Mouse (Mus musculus) c-Kit-positive CD71-positive TER-119-positive erythroid progenitor cells, embryonic 14.5 days (primary cell): ENCODE results near the gene Pkn1.

Experiments used
- DNase-seq: peaks from one replicate; pipeline ENCODE4 v3.0.0-alpha.2; 2013; ENCODE audit warnings: low spot score

Pkn1 gene

DNA sequence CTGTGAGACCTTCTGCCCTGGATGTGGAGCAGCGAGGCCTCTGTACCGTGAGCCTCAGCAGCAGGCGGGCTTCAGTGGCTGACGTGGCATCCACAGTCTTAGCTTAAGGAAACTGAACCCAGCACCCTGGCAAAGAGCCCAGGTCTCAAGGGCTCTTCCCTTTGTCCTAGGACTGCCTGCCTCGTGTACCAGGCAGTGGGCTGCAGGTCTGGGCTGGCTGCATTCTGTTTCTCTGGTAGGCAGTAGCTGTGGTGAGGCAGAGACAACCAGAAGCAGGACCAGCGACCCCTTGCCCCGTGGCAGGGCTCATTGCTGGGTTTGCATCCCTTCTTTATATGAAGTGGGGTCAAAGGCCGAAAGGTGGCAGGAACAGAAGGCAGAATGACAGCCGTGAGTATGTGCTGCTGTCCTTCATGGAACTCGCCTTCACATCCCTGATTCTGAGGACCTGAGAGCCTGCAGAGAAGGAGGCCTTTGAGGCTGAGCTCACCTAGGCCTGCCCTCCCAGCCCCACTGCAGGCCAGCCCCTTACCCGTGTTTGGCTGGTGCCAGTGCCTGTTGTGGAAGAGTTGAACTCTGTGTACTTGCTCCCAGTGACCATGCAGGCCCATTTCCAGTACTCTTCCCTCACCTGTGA, 24.6 kb upstream of the Pkn1 start:
- DNase-seq = no peak

GRCm38 (mm10) chr8:83722631-83723030, 23.7 kb upstream of the Pkn1 start:
- no peak for DNase-seq

- no peak for DNase-seq
These were observed 22.5 kb upstream of the Pkn1 start for GRCm38 (mm10) chr8:83721405-83722025.

- no peak for DNase-seq
These were observed 20.7 kb upstream of the Pkn1 start for GRCm38 (mm10) chr8:83719693-83720092.

DNA sequence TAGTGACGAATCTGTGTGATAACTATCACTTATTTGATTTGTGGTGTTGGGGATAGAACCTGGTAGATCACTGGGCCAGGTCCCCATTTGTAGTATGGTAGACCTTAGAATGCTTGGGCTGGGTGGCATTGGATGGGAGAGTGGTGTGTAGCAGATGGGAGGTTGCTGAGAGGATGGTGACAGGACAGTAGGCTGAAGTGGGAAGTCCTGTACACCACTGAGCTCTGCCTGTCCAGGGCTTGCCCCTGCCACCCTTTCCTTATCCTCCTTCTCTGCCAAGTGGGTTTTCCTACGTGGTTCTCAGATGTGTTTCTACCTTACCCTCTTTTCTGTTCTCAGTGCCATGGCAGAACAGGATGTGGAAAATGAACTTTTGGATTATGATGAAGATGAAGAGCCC, 20.1 kb upstream of the Pkn1 start:
- DNase-seq = no peak

DNA sequence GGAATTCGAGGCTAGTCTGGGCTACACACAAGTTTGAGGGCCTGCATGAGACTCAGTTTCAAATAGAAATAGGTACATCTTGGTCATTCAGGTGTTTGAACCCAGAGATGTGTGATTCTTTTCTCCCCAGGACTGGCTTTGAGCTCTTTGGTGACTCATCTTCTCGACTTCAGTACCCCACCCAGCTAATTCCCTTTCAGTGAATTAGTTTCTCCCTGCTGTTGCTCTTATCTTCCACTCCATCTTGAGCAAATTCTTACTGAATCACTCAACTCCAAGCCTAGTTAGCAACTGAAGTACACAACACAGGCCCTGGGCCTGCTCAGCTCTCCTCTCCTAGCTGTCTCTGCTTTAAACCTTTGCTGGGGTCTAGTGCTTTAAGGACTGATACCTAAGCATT, 17.6 kb upstream of the Pkn1 start:
- peak; percentile 76 for DNase-seq

DNA sequence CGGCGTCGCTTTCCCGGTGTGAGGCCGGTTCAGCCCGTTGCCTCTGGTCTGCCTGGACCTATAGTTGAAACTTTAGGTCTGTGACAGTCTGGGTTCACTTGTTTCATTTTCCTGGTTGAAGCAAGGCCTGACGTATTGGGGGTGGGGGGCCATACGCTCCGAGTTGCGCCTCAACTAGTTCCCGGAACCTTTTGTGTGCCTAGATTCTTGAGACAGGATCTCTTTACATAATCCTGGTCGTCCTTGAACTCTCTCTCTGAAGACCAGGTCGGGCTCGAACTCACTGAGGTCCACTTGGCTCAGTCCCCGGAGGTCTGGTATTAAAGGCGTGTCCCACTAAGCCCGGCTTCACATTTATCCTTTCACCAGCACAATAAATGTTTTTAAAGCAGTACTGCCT, 16.8 kb upstream of the Pkn1 start:
- DNase-seq = no peak

DNA sequence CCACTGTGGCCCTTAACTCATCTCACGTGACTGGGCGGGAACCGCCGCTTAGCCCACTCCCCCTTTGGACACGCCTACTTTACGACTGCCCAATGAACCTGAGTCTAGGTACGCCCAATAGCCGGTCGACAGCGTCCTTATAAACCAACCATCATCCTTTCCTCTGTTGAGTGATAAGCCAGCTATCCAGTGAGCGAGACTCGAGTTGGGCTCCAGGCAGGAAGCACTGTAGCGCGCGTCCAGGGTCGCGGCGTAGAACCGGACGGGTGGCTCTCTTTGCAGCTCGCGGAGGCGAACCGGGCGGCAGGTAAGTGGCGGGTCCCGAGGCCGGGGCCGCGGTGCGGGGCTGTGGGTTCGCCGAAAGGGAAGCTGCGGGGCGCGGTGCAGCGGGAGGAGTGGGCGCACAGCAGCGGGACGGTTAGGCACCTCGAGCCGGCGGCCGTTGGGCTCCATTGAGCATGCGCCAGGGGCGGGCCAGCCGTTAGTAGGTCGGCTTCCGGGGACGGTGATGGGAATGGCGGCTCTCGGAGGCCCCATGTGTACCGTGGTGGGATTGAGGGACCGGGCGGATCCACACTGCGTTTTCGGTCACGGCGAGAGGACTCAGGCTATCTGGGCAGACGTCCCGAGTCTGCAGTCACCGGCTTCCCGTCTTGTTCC, 16.2 kb upstream of the Pkn1 start, which contains the start of gene Ddx39:
TSS of gene Ddx39 (plus strand) at position 147 of the 660 bp plus-strand sequence.
- peak; percentile 98 for DNase-seq

GRCm38 (mm10) chr8:83714676-83715030, 15.7 kb upstream of the Pkn1 start:
- no peak for DNase-seq

DNA sequence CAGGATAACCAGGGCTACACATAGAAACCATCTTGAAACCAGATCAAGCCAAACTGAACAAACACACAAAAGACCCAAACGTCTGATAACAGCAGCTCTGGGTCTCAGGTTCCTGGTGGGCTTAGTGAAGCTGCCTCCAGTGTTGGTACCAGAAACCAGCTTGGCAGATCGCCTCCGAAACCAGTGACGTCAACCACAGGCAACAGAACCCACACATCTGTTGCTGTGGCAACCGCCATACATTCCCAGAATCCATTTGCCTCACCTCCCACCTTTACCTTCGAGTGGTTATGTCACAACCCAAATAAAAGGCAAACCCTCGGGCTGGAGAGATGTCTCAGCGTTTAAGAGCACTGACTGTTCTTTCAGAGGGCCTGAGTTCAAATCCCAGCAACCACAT, 8.6 kb upstream of the Pkn1 start:
- DNase-seq = no peak

DNA sequence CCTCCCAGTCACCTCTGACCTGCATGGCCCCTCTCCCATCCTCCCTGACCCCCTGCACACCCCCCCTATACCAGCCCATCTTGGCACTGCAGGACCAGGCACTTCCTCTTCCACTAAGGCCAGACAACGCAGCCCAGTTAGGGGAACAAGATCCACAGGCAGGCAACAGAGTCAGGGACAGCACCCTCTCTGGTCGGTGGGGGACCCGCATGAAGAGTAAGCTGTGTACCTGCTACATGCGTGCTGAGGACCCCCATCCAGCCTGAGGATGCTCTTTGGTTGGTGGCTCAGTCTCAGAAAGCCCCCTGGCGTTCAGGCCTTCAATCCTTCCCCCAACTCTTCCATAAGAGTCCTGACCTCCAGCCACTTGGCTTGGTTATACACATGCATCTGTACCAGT, 7.4 kb upstream of the Pkn1 start:
- DNase-seq = no peak

DNA sequence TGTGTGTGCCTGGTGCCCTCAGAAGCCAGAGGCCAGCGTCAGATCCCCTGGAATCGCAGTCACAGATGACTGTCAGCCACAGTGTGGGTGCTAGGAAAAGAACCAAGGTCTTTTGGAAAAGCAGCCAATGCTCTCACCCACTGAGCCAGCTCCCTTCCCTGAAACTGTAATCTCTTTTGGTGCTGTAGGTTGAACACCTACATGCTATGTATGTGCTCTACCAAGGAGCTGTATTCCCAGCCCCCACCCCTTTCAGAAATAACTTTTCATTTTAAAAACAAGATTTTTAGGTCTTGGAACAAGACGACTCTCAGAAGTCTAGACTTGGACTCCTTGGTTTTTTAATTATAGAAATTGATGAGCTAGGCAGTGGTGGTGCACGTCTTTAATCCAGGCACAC, 4.4 kb upstream of the Pkn1 start:
- no peak for DNase-seq

DNA sequence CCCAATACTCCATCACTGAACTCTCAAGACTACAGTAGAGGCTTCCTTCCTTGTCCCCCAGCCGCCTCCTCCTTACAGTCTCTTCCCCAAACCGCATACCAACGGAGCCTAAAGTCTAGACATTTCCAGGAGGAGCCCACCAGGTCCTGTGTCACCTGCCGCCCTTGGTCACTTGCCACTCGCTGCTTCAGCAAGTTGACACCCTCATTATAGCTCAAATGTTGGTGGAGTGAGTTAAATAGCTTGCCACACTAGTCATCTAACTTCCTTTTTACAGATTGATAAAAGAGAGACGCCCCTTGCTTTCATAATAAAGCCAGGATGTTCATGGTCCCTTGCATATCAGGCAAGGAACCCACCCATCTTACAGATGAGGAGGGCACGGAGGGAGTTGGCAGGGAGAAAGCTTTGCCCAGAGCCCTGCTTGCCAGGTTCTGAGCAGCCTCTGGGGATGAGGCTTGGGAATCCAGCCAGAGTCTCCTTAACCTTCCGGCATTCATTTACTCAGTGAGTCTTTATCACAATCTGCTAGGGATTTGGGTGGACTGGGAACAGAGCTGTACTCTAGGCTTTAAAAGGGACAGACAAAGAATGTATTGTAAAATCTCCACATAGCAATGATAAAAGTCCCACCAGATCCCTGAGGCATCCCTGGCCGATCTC, 1.6 kb upstream of the Pkn1 start:
- DNase-seq = no peak

GRCm38 (mm10) chr8:83699566-83699965, 587 bp upstream of the Pkn1 start:
- peak; percentile 27 for DNase-seq

DNA sequence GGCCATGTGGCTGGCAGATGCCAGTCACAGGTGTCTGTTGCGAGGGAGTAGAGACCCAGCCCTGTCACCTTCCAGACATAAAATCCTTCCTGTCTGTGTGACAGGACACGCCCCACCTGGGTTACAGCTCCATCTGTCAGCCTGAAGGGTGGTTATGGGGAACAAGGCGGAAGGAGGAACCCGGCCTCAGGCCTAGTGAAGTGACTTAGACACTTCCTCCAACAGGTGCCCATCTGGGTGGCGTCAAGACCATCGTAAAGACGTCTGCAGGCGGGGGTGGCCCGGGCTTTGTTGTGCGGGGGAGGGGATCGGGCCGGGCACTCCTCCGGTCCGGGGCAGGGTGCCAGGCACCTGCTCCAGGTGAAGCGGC, 703 bp downstream of the Pkn1 start:
- DNase-seq = peak; percentile 47

GRCm38 (mm10) chr8:83697374-83698220, 1.4 kb downstream of the Pkn1 start:
- DNase-seq = no peak

- DNase-seq = no peak
These were observed 3.5 kb downstream of the Pkn1 start for GRCm38 (mm10) chr8:83695351-83696106.

DNA sequence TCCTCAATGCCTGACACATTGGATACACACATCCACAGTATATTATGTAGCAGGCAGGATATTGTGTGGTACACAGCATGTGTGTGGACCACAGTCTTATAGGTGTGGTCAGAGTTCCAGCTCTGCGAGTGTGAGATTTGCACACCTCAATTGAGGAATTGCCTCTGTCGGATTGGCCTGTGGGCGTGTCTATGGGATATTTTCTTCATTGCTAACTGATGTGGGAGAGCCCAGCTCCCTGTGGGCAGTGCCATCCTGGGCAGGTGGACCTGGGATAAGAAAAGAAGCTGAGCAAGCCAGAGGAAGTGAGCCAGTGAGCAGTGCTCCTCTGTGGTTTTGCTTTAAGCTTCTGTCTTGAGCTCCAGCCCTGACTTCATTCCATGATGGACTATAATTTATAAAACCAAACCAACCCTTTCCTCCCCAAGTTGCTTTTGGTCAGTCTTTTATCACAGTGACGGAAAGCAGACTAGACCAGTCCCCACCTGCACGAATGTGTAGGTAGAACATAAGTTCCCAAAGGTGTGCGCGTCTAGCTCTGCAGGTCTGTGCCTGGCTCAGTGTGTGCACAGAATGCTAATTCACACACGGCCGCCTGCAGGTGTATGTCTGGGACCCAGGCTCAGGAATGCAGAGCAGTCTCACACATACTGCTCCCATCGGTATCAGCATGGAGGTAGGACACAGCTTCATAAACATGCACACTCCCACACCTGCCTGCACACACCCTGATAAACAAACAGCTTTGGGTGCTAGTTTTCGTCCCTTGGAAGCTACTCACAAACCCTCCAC, 4.4 kb downstream of the Pkn1 start:
- DNase-seq = no peak

DNA sequence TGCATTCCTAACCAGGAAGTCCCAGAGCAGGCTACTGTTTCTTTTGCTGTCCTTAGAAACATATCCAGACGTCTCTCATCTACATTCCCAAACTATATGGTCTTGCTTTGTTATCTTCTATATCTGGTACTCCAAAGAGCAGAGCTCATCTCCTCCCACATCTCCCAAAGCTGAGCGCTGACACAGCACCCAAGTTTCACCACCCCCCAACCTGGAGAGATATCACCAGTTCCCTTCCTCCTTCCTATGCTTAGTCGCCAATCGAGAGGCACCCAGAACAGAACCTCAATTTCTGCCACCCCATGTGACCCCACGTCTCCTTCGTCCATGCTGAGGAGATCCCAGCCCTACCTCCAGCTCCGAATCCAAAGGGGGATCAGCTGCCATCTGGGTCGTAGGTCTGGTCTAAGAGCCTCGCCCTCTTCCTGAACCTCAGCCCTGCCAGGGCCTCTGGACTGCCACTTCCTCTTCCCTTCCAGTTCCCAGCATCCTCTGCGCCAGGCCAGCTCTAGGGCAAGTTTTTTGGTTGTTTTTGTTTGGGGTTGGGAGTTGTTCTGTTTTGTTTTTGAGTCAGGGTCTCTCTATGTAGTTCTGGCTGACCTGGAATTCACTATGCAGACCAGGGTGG, 5.3 kb downstream of the Pkn1 start:
- DNase-seq = no peak

DNA sequence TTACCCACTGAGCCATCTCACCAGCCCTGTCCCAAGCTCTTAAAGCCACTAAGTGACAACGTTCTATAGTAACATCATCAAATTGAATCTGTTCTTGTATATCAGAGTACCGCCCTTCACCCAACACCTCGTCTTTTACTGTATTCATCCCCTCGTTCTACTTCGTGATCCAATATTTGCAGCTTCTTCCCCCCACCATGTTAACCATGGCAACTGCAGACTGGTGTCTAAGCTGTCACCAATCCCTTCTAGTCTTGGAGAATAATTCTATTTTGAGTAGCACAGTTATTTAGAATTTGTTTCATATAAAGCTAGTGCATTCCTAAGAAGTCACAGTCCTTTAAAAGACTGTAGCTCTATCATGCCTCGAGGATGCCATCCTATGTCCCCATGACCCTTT, 9.7 kb downstream of the Pkn1 start:
- DNase-seq = no peak
